Mouse (Mus musculus) MEL (cell line): ENCODE data around the gene Hnf1b.

Experiments used
- CTCF ChIP-seq, 3 experiments: IDR thresholded peaks in 2 of 3; conservative IDR thresholded peaks in 1 of 3; 2 replicates each; pipeline ENCODE4 v1.5.1; 2011 to 2012; ENCODE audit warnings: low read length in 3 of 3, low read depth in 2 of 3, mild to moderate bottlenecking in 2 of 3, improper control_type of control experiment in 1 of 3, inconsistent platforms in 1 of 3, mixed read lengths in 1 of 3, moderate library complexity in 1 of 3; ENCODE audit not compliant: control insufficient read depth in 1 of 3, insufficient read depth in 1 of 3, poor library complexity in 1 of 3, severe bottlenecking in 1 of 3
- EP300 ChIP-seq, 2 experiments: IDR thresholded peaks; 2 replicates each; pipeline ENCODE4 v1.6.1; 2011; ENCODE audit warnings: improper control_type of control experiment in 2 of 2, low read length in 2 of 2, low read depth in 1 of 2, mild to moderate bottlenecking in 1 of 2
- POLR2A ChIP-seq, 2 experiments: IDR thresholded peaks; 2 replicates each; pipeline ENCODE4 v1.6.1; 2011 to 2012; ENCODE audit warnings: low read length in 2 of 2, mild to moderate bottlenecking in 2 of 2, control low read depth in 1 of 2, improper control_type of control experiment in 1 of 2, low read depth in 1 of 2, moderate library complexity in 1 of 2; ENCODE audit not compliant: control insufficient read depth in 1 of 2, insufficient read depth in 1 of 2, poor library complexity in 1 of 2
- SMC3 ChIP-seq: IDR thresholded peaks from 2 replicates; pipeline ENCODE4 v1.6.1; 2011; ENCODE audit warnings: low read depth, low read length, improper control_type of control experiment
- TCF12 ChIP-seq: IDR thresholded peaks from 2 replicates; pipeline ENCODE4 v1.6.1; 2014; ENCODE audit warnings: low read depth, mild to moderate bottlenecking, inconsistent platforms, low read length, improper control_type of control experiment, moderate library complexity

DNA sequence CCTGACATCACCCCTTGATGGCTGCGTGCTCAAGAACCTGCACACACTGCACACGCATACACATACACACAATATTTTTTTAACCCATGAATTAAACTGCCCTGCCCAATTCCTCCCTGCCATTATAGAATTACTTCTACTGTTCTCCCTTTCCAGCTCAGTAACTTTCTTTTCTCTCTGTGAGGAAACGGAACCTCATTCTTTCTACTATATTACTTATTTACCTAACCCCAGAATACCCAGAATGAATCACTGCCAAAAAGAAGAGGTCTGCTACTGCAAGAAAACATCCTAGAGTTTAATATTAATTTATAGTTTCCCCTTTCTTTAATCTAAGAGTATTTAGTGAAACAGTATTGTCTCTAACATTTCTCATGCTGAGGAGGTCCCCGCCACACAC is 83.5 kb downstream of the Hnf1b start:
- TF ChIP-seq POLR2A (IDR thresholded peaks at IDR 0.05; ENCODE audit: control insufficient read depth in 1 of 2, insufficient read depth in 1 of 2, low read depth in 1 of 2, low read length in 2 of 2, poor library complexity in 1 of 2) (no peak), SMC3 (no peak), CTCF (IDR thresholded peaks at IDR 0.05 in 2 of 3, conservative IDR thresholded peaks at IDR 0.05 in 1 of 3; ENCODE audit: control insufficient read depth in 1 of 3, insufficient read depth in 1 of 3, low read depth in 2 of 3, low read length in 3 of 3, poor library complexity in 1 of 3, severe bottlenecking in 1 of 3) (no peak), TCF12 (no peak), EP300 (IDR thresholded peaks at IDR 0.05; ENCODE audit: low read depth in 1 of 2, low read length in 2 of 2) (no peak)
